Mouse (Mus musculus) heart, postnatal 0 days (tissue): Measurements from ENCODE around the gene Mgarp. TPM values are rescaled to one million over a fixed set of nuclear protein-coding genes. Genes with fewer than 3 reads are reported as not detected.

ENCODE experiments used
- ATAC-seq: fragments of 200-750 bp; cut with Nextera tagmentation; 2 replicates; pipeline ENCODE4 v1.8.0; 2017; ENCODE audit warnings: low read depth, moderate number of reproducible peaks, moderate library complexity; ENCODE audit not compliant: insufficient read depth
- DNase-seq: peaks from one replicate; pipeline ENCODE4 v3.0.0-alpha.2; 2016; ENCODE audit warnings: low spot score
- H3K27ac ChIP-seq: fragments of 300-500 bp; sonication (generic); 2 replicates; pipeline ENCODE4 v1.5.1; 2014; ENCODE audit warnings: low read depth, mild to moderate bottlenecking
- H3K27me3 ChIP-seq: fragments of 300-500 bp; sonication (generic); 2 replicates; pipeline ENCODE4 v1.6.1; 2014; ENCODE audit warnings: low read length, mixed read lengths; ENCODE audit not compliant: control insufficient read depth, insufficient read depth
- H3K36me3 ChIP-seq: fragments of 300-500 bp; sonication (generic); replicated peaks from 2 replicates; pipeline ENCODE4 v1.6.1; 2014; ENCODE audit warnings: low read length, mixed read lengths; ENCODE audit not compliant: control insufficient read depth, insufficient read depth
- H3K4me1 ChIP-seq: fragments of 300-500 bp; sonication (generic); 2 replicates; pipeline ENCODE4 v1.6.1; 2014; ENCODE audit warnings: antibody characterized with exemption; ENCODE audit not compliant: control insufficient read depth, insufficient read depth
- H3K4me2 ChIP-seq: fragments of 300-500 bp; sonication (generic); 2 replicates; pipeline ENCODE4 v1.6.1; 2014; ENCODE audit warnings: low read depth, mild to moderate bottlenecking, low read length, moderate library complexity
- H3K4me3 ChIP-seq: fragments of 300-500 bp; sonication (generic); 2 replicates; pipeline ENCODE4 v1.5.1; 2014; ENCODE audit warnings: low read depth, low read length
- H3K9ac ChIP-seq: fragments of 300-500 bp; sonication (generic); replicated peaks from 2 replicates; pipeline ENCODE4 v1.6.1; 2014; ENCODE audit warnings: low read depth, low read length, mixed read lengths
- H3K9me3 ChIP-seq: fragments of 300-500 bp; sonication (generic); replicated peaks from 2 replicates; pipeline ENCODE4 v1.6.1; 2016; ENCODE audit warnings: low read length; ENCODE audit not compliant: control insufficient read depth
- CTCF ChIP-seq: IDR thresholded peaks from 2 replicates; pipeline ENCODE4 v1.5.1; 2016; ENCODE audit warnings: antibody characterized with exemption, control low read depth, low read depth
- EP300 ChIP-seq: IDR thresholded peaks from 2 replicates; pipeline ENCODE4 v1.6.1; 2016; ENCODE audit warnings: antibody characterized with exemption, low read depth
- WGBS: fragments of 180-500 bp; shearing (Covaris S2); extraction: QIAGEN DNeasy Blood & Tissue Kit; methylation state at CpG from one replicate; pipeline ENCODE4 v1.1.7; 2014; 5-methylcytosine and 5-hydroxymethylcytosine counted together
- polyA plus RNA-seq: library from polyadenylated mRNA; unstranded; fragments of >200 nt; fragmentation: Nextera tagmentation; extraction: Ambion mirVana; gene quantifications from 2 replicates; pipeline ENCODE4 v1.2.1, GENCODE M21; 2015
- total RNA-seq: library from RNA; depleted of rRNA; stranded (reverse); fragments of >200 nt; gene quantifications from 2 replicates; pipeline ENCODE4 v1.2.3, GENCODE M21; 2014; ENCODE audit warnings: low replicate concordance

Gene Mgarp
- total and polyA plus RNA-seq, 2 experiments from 2014 or later = 1.2 to 3.7 TPM

DNA sequence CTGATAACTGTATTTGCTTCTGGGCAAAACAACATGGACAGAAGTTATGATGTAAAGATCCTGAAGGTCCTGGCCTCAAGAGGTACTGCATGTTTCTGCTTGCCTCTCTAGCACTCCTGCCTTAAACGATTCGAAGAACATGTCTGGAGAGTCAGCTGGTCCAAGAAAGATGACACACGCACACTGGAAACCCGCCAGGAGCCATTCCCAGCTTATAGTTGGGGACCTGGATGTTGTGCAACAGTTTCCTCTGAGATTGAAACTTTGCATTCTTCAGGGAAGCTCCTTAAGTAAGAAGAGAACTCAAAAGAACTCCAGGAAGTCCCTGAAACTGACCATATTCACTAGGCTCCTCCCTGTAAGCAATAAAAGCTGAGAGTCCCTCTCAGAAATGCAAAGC, 53.3 kb downstream of the Mgarp start:
- peaks cover 5% of the 10 kb centered on the region; the same call in 1 of the 2 replicates for H3K4me1 ChIP-seq
- WGBS = 76% methylated on average over 4 of the region's 4 CpGs
- no peak for ATAC-seq
- H3K36me3 ChIP-seq = no peaks in the 10 kb centered on the region
- DNase-seq = no peak
- H3K4me3 ChIP-seq = no peak overlapping the region
- H3K27me3 ChIP-seq = no peaks in the 10 kb centered on the region
- TF ChIP-seq EP300 = no peak
- TF ChIP-seq CTCF = no peak
- H3K9me3 ChIP-seq = no peaks in the 10 kb centered on the region
- no peak overlapping the region for H3K9ac ChIP-seq
- H3K4me2 ChIP-seq = no peak overlapping the region
- no peak overlapping the region for H3K27ac ChIP-seq

DNA sequence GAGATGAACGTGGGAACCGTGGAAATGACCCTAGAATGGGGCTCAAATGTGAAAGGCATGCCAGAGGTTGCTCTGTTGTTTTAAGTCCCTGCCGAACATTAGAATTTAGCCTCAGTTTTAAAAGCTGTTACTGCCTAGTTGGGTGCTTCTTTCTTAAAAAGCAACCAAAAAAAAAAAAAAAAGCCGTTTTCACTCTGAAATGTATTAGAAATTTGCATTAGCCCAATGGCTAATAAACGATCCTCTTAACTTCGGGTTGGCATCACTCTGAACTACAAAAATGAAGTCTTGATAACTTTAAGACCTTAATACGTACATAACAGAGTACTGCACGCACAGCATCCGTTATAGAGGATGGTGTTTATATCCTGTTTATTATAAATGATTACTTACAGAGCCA, 54.4 kb downstream of the Mgarp start:
- Histone ChIP-seq H3K36me3 (no peaks in the 10 kb centered on the region), H3K27me3 (no peaks in the 10 kb centered on the region), H3K9me3 (no peaks in the 10 kb centered on the region), H3K4me2 (peak overlapping the region; percentile 82), H3K9ac (peak overlapping the region; percentile 96), H3K27ac (peak overlapping the region; percentile 99), H3K4me3 (peak overlapping the region; percentile 99), H3K4me1 (peaks cover 4% of the 10 kb centered on the region)
- TF ChIP-seq CTCF = no peak
- no peak for TF ChIP-seq EP300
- ATAC-seq (no peak), DNase-seq (no peak)
- WGBS = 13% methylated on average over 9 of the region's 9 CpGs

DNA sequence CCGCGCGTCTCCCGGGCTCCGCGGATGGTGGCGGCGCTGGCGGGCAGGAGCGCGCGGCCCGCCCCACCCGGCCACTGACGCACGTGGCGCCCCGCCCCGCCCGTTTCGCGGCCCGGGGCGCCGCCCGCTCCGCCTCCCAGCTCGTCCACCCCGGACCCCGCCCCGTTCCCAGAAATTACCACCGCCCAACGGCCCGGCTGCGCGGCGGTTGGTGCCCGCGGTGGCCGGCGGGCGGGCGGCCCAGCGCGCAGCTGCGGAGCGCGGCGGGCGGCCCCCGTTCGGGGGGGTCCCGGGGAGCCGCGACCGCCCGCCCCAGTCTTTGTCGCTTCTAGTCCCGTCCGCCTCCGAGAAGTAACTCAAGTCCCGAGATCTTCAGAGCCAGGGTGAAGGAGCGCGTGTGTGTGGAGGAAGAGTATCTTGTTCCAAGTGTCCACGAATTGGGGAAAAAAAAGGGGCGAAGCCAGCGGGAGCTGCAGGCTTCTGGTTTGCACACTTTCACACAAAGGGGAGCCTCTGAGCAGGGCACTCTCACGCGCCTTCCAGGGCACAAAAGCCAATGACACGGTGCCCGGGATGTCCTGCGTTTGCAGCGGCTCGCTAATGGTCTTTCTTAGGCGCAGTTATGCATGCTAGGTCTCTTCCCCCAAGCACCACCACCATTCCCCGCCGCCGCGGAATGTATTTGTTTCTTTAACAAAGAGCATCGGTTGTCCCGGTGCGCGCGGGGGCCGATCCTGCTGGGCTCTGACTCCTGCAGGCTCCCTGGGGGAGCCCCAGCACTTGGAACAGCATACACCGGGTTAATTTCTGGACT, 55.1 kb downstream of the Mgarp start:
- Histone ChIP-seq H3K36me3 (no peaks in the 10 kb centered on the region), H3K27me3 (no peaks in the 10 kb centered on the region), H3K9ac (peak overlapping the region; percentile 96), H3K4me1 (peaks cover 6% of the 10 kb centered on the region), H3K4me2 (peak overlapping the region; percentile 82), H3K27ac (peak overlapping the region; percentile 99), H3K9me3 (no peaks in the 10 kb centered on the region), H3K4me3 (peak overlapping the region; percentile 99)
- TF ChIP-seq CTCF = no peak
- TF ChIP-seq EP300 = no peak
- peak; percentile 85 for DNase-seq
- WGBS = under 1% methylated on average over 58 of the region's 86 CpGs
- ATAC-seq = peak; percentile 86

DNA sequence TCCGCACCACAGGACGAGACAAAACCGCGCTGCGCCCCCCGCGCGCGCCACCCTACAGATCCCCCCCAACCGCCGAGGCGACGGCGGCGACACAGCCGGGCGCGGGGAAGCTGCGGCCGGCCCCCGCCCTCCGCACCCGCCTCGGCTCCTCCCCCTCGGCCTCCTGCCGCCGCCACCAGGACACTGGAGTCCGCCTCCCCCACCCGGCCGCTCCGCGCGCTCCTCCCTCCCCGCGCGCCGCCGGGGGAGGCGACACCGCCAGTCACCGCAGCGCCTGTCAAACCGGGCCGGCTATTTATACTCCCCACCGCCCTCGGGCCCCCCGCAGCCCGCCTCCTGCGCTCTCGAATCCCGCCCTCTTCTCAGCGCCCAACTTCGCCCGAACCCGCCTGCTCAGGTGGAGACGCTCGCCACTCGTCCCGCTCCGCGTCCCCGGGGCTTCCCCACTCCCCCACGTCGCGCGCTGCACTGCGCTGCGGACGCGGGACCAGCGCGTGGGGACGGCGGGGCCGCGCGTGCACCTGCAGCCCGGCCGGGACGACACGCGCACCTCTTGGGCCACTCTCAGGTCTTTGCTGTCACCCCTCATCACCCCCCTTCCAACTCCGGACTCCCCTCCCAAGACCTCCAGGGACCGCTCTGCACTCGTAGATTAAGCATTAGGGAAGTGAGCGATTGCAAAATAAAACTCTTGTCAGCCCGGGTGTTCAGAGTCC, 55.8 kb downstream of the Mgarp start, which contains the start of gene Elf2:
Gene Elf2 (minus strand): TSS at position 112 of the 716 bp plus-strand sequence.
- H3K27ac ChIP-seq = peak within 1 kb of the TSS; percentile 99
- peaks cover 6% of the 10 kb centered on the region for H3K4me1 ChIP-seq
- peak within 1 kb of the TSS; percentile 82 for H3K4me2 ChIP-seq
- H3K9me3 ChIP-seq = no peaks in the 10 kb centered on the region
- peak within 1 kb of the TSS; percentile 96 for H3K9ac ChIP-seq
- TF ChIP-seq EP300 = peak; percentile 50; the same call in 1 of the 2 replicates
- no peak for TF ChIP-seq CTCF
- H3K4me3 ChIP-seq = peak within 1 kb of the TSS; percentile 99
- WGBS = under 1% methylated on average over 51 of the region's 87 CpGs
- peak; percentile 84 for ATAC-seq
- H3K27me3 ChIP-seq = no peaks in the 10 kb centered on the region
- no peaks in the 10 kb centered on the region for H3K36me3 ChIP-seq
- peak; percentile 89 for DNase-seq

DNA sequence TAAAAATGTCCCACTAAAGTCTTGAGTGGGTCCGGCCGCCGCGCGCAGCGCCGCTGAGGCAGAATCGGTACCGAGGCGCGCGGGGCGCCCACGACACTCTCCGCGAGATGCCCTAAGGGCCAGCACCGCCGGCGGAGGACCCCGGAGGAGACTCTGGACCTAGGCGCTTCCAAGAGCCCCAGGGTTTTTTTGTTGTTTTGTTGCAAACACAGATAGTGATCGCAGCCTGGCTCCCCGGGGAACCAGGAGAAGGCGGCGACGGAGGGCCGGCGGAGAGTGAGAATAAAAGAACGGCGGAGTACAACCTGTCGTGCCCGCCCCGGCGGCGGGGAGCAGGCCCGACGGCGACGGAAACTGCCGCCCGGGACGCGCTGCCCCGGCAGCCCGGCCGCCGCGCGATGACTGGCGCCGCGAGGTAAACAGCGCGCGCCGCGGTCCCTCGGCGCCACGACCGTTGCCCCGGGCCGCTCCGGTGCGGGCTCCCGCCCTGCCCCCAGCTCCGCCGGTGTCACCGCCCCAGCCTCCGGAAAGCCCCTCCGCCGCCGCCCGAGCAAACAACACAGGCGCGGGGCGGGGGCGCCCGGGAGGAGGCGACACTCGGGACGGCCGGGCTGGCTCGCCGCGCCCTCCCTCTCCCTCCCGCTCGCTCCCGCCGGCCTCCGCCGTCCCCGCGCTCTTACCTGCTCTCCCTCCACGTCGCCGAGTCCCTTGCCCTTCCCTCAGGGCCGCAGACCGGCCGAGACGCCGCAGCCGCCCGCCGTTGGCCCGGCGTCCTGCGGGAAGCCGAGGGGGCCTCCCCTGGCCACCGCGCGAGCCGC, 56.6 kb downstream of the Mgarp start:
- DNase-seq (no peak), ATAC-seq (peak; percentile 25)
- peak overlapping the region; percentile 99 for H3K4me3 ChIP-seq
- peak overlapping the region; percentile 82 for H3K4me2 ChIP-seq
- TF ChIP-seq CTCF (no peak), EP300 (no peak)
- no peaks in the 10 kb centered on the region for H3K9me3 ChIP-seq
- H3K27me3 ChIP-seq = no peaks in the 10 kb centered on the region
- H3K27ac ChIP-seq = peak overlapping the region; percentile 99
- peaks cover 6% of the 10 kb centered on the region for H3K4me1 ChIP-seq
- peak overlapping the region; percentile 96 for H3K9ac ChIP-seq
- H3K36me3 ChIP-seq = no peaks in the 10 kb centered on the region
- under 1% methylated on average over 75 of the region's 113 CpGs for WGBS
